Mouse (Mus musculus) telencephalon, adult 2 months (tissue): ENCODE measurements around the gene Myzap.

Experiments
- DNase-seq: peaks from one replicate; pipeline ENCODE4 v3.0.0-alpha.2; 2011; ENCODE audit warnings: low read depth, low spot score

Myzap gene

GRCm38 (mm10) chr9:71544831-71545230, 47.3 kb downstream of the Myzap start:
- no peak for DNase-seq

GRCm38 (mm10) chr9:71543443-71544222, 48.5 kb downstream of the Myzap start:
- peak; percentile 53 for DNase-seq

DNA sequence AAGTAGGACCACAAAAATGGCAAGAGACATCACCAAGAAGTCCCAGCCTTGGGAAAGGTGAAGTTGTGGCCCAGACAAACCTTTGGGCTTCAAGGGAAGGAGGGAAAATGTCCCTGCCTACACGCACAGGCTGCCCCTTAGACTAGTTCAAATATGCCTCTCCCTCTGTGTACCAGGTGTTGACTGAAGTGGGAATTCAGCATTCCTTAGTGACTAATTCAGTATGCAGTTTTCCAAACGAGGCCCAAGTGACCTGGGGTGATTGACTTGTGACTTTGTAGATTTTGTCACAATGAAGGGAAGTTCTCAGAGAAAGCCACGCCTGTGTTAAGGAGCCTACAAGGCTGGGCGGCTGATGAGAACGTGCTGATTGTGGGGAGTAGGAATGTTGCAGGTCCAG, 49.9 kb downstream of the Myzap start:
- no peak for DNase-seq

DNA sequence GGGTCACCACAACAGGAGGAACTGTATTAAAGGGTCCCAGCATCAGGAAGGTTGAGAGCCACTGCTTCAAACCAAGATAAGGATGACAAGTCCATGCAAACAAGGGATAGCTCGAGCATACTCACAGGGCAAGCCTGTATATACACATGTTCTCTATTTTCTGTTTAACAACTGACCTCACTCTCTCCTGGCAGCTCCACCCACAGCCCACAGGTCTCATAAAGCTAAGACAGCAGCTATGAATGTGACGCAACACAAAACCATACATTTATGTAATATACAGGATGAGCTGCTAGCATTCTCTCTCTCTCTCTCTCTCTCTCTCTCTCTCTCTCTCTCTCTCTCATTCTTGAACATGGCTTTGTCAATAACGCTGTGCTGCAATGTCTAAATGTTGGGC, 51.4 kb downstream of the Myzap start:
- no peak for DNase-seq

- DNase-seq = no peak
Observed at GRCm38 (mm10) chr9:71535730-71536129, 56.4 kb downstream of the Myzap start.

DNA sequence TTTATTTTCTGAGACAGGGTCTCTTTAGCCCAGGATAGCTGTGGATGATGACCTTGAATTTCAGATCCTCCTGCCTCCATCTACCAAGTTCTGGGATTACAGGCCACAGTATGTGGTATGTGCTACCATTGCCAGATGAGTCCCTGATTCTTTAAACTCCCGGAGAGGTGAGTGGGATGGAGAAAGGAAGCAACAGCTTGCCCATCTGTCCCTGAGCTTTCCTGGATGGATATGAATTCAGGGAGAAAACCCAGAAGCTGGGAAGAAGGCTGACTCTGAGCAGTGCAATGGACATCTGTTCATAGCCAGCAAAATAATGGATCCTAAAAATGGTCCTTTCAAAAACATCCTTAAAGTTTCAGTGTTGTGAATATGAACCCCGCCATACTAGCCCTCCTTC, 57.1 kb downstream of the Myzap start:
- DNase-seq = peak; percentile 70

DNA sequence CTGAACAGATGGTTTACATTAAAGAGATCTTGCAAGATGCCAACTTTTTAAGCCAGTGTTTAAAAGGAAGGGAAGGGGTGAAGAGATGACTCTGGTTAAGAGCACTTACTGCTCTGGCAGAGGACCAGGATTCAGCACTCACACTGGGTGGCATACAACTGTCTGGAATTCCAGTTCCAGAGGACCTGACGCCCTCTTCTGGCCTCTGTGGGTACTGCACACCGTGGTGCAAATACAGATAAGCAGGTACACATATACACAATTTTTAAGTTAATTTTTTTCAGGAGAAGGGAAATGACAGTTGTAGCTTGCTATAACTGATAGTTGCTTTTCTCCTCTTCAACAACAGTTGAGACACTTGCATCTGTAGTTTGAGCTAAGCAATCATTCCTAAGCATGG, 62.2 kb downstream of the Myzap start:
- no peak for DNase-seq

- no peak for DNase-seq
Observed at GRCm38 (mm10) chr9:71527438-71527837, 64.7 kb downstream of the Myzap start.

DNA sequence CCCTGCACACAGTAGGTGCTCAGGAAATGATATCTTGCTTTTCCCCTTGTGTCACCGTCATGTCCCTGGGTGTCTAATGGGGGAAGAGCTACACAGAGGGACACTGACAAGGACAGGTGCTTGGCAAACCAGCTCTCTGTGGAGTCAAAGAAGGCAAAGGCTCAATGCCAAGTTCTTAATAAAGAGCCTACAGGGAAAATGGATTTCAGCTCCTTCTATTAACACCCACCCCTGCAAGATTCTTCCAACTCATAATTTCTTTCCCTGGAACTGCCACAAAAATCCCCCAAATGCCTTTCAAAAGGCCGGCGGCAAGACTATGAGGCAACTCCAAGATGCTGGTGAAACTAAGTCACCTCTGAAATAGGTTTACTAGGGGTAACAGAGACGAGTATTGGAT, 68.3 kb downstream of the Myzap start:
- no peak for DNase-seq

GRCm38 (mm10) chr9:71519836-71520235, 72.3 kb downstream of the Myzap start:
- DNase-seq = no peak

GRCm38 (mm10) chr9:71517487-71517886, 74.7 kb downstream of the Myzap start:
- DNase-seq = no peak

GRCm38 (mm10) chr9:71515862-71516261, 76.3 kb downstream of the Myzap start:
- DNase-seq = no peak

- no peak for DNase-seq
Observed at GRCm38 (mm10) chr9:71513566-71513965, 78.6 kb downstream of the Myzap start.

DNA sequence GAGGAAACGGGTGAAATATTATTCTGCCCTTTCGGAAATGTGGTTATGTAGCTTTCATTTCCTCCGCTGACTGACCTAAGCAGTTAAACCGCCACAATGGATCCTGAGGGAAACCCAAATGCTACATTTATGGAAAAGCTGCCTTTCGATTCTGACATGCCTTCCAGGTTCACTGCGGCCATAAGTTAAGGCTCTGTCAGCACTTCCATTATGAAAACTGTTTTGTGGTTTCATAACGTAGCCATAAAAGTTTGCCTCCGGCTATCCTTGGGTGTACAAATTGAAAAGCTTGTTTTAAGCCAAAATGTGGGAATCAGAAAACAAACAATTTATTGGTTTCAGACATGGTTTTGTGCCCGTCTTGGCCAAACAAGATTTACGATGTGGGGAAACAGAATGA, 79.3 kb downstream of the Myzap start:
- DNase-seq = no peak

GRCm38 (mm10) chr9:71498391-71499182, 93.6 kb downstream of the Myzap start:
- DNase-seq = peak; percentile 2

DNA sequence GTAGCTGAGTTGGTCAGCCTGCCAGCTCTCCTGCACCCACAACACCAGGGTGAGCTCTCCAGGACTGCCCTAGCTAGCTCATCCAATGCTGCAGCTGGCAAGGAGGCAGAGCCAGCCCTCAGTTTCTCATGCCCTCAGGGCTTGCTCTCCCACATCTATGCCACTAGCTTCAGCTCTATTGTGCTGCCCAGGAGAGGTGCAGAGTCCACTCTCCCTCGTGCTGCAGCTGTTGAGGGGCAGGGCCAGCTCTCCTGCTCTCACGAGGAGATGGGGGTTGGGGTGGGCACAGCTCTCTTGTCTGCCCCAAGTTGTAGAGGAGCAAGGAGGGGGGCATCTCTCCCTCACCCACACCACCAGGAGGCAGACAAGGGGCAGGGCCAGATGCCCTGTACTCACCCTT, 95.5 kb downstream of the Myzap start:
- no peak for DNase-seq

GRCm38 (mm10) chr9:71493771-71494170, 98.4 kb downstream of the Myzap start:
- DNase-seq = no peak

GRCm38 (mm10) chr9:71492296-71493025, 99.7 kb downstream of the Myzap start:
- DNase-seq = no peak

GRCm38 (mm10) chr9:71490076-71490475, 102.1 kb downstream of the Myzap start:
- no peak for DNase-seq

- no peak for DNase-seq
Observed at GRCm38 (mm10) chr9:71486127-71486526, 106.0 kb downstream of the Myzap start.

- DNase-seq = peak; percentile 88
Observed at GRCm38 (mm10) chr9:71485475-71486094, 106.6 kb downstream of the Myzap start, which contains the start of gene Polr2m. Polr2m (minus strand) TSS chr9:71485935.
